Mouse (Mus musculus): ENCODE results near the gene Olfr893. TPM values are rescaled to one million over a fixed set of nuclear protein-coding genes. Genes with fewer than 3 reads are reported as not detected.
"Not testable (repeated sequence)": the region's sequence is repeated elsewhere in the genome, so short reads cannot be mapped to it uniquely, and the experiment has no call there.

The Olfr893 gene
- polyA plus RNA-seq (2015; fragmentation: Nextera tagmentation; extraction: Ambion mirVana): not detected in 2 replicates

GRCm38 (mm10) chr9:38208065-38208464, at the start of gene Olfr893:
Gene Olfr893 (plus strand): TSS chr9:38208365.
- Histone ChIP-seq H3K9ac (replicated peaks; ENCODE audit: low read depth) (no peak within 1 kb of the TSS), H3K36me3 (ENCODE audit: insufficient read depth, low read length) (no peaks in the 10 kb centered on the region), H3K4me1 (ENCODE audit: insufficient read depth, low read depth, low read length) (no peaks in the 10 kb centered on the region), H3K27ac (ENCODE audit: low read length) (no peak within 1 kb of the TSS), H3K9me3 (ENCODE audit: low read length) (no peaks in the 10 kb centered on the region), H3K4me3 (ENCODE audit: low read depth, low read length) (no peak within 1 kb of the TSS), H3K4me2 (replicated peaks; ENCODE audit: low read depth, low read length) (no peak within 1 kb of the TSS), H3K27me3 (replicated peaks; ENCODE audit: insufficient read depth, low read length) (no peaks in the 10 kb centered on the region)
- 81% methylated on average over 3 of the region's 3 CpGs for WGBS
- ATAC-seq (no peak), DNase-seq (ENCODE audit: low spot score) (no peak)
- TF ChIP-seq CTCF (IDR thresholded peaks at IDR 0.05): no peak
- TF ChIP-seq EP300 (IDR thresholded peaks at IDR 0.05): no peak

GRCm38 (mm10) chr9:38168341-38168740, 39.8 kb upstream of the Olfr893 start:
- H3K36me3 ChIP-seq (ENCODE audit: insufficient read depth, low read length); H3K4me2 ChIP-seq (replicated peaks; ENCODE audit: low read depth, low read length); H3K27ac ChIP-seq (ENCODE audit: low read length); H3K4me1 ChIP-seq (ENCODE audit: insufficient read depth, low read depth, low read length); DNase-seq (ENCODE audit: low spot score); H3K27me3 ChIP-seq (replicated peaks; ENCODE audit: insufficient read depth, low read length); H3K4me3 ChIP-seq (ENCODE audit: low read depth, low read length); H3K9me3 ChIP-seq (ENCODE audit: low read length); ATAC-seq; H3K9ac ChIP-seq (replicated peaks; ENCODE audit: low read depth): not testable (repeated sequence)
- WGBS: 43% methylated on average over 2 of the region's 2 CpGs

GRCm38 (mm10) chr9:38180721-38181120, 27.4 kb upstream of the Olfr893 start, which contains the start of gene Olfr891:
Gene Olfr891 (minus strand): TSS chr9:38180821.
- Histone ChIP-seq H3K4me1 (ENCODE audit: insufficient read depth, low read depth, low read length) (no peaks in the 10 kb centered on the region), H3K9me3 (ENCODE audit: low read length) (no peaks in the 10 kb centered on the region), H3K36me3 (ENCODE audit: insufficient read depth, low read length) (no peaks in the 10 kb centered on the region), H3K9ac (replicated peaks; ENCODE audit: low read depth) (no peak within 1 kb of the TSS), H3K4me3 (ENCODE audit: low read depth, low read length) (no peak within 1 kb of the TSS), H3K27me3 (replicated peaks; ENCODE audit: insufficient read depth, low read length) (no peaks in the 10 kb centered on the region), H3K4me2 (replicated peaks; ENCODE audit: low read depth, low read length) (no peak within 1 kb of the TSS), H3K27ac (ENCODE audit: low read length) (no peak within 1 kb of the TSS)
- WGBS: 70% methylated on average over 1 of the region's 1 CpGs
- ATAC-seq: no peak
- TF ChIP-seq CTCF (IDR thresholded peaks at IDR 0.05) (no peak), EP300 (IDR thresholded peaks at IDR 0.05) (no peak)
- no peak for DNase-seq (ENCODE audit: low spot score)

GRCm38 (mm10) chr9:38217755-38218154, 9.6 kb downstream of the Olfr893 start, which contains the start of gene Olfr894:
Gene Olfr894 (plus strand): TSS chr9:38218055.
- Histone ChIP-seq H3K9ac (replicated peaks; ENCODE audit: low read depth) (no peak within 1 kb of the TSS), H3K4me1 (ENCODE audit: insufficient read depth, low read depth, low read length) (no peaks in the 10 kb centered on the region), H3K27ac (ENCODE audit: low read length) (no peak within 1 kb of the TSS), H3K4me3 (ENCODE audit: low read depth, low read length) (no peak within 1 kb of the TSS), H3K9me3 (ENCODE audit: low read length) (no peaks in the 10 kb centered on the region), H3K36me3 (ENCODE audit: insufficient read depth, low read length) (no peaks in the 10 kb centered on the region), H3K4me2 (replicated peaks; ENCODE audit: low read depth, low read length) (no peak within 1 kb of the TSS), H3K27me3 (replicated peaks; ENCODE audit: insufficient read depth, low read length) (no peaks in the 10 kb centered on the region)
- ATAC-seq (no peak), DNase-seq (ENCODE audit: low spot score) (no peak)
- TF ChIP-seq CTCF (IDR thresholded peaks at IDR 0.05) (no peak), EP300 (IDR thresholded peaks at IDR 0.05) (no peak)

- no peak for DNase-seq (ENCODE audit: low spot score)
- Histone ChIP-seq H3K27ac (ENCODE audit: low read length) (no peak within 1 kb of the TSS), H3K27me3 (replicated peaks; ENCODE audit: insufficient read depth, low read length) (no peaks in the 10 kb centered on the region), H3K36me3 (ENCODE audit: insufficient read depth, low read length) (no peaks in the 10 kb centered on the region), H3K4me2 (replicated peaks; ENCODE audit: low read depth, low read length) (no peak within 1 kb of the TSS), H3K9me3 (ENCODE audit: low read length) (no peaks in the 10 kb centered on the region), H3K9ac (replicated peaks; ENCODE audit: low read depth) (no peak within 1 kb of the TSS), H3K4me3 (ENCODE audit: low read depth, low read length) (no peak within 1 kb of the TSS), H3K4me1 (ENCODE audit: insufficient read depth, low read depth, low read length) (no peaks in the 10 kb centered on the region)
- no peak for ATAC-seq
- TF ChIP-seq EP300 (IDR thresholded peaks at IDR 0.05): no peak
- TF ChIP-seq CTCF (IDR thresholded peaks at IDR 0.05): no peak
These were observed 44.3 kb downstream of the Olfr893 start, which contains the start of gene Olfr143 for GRCm38 (mm10) chr9:38252474-38252873. Gene Olfr143 (plus strand): TSS chr9:38252774.

Other genes with a start within 250 kb of the Olfr893 start
- not detected in 2 replicates for gene Olfr881, start 216.5 kb upstream of the Olfr893 start, polyA plus RNA-seq (2015; fragmentation: Nextera tagmentation; extraction: Ambion mirVana)
- gene Olfr883, start 182.6 kb upstream of the Olfr893 start, polyA plus RNA-seq (2015; fragmentation: Nextera tagmentation; extraction: Ambion mirVana): not detected in 2 replicates
- not detected in 2 replicates for gene Olfr884, start 161.8 kb upstream of the Olfr893 start, polyA plus RNA-seq (2015; fragmentation: Nextera tagmentation; extraction: Ambion mirVana)
- gene Olfr885, start 147.0 kb upstream of the Olfr893 start, polyA plus RNA-seq (2015; fragmentation: Nextera tagmentation; extraction: Ambion mirVana): not detected in 2 replicates
- gene Olfr887, start 124.3 kb upstream of the Olfr893 start, polyA plus RNA-seq (2015; fragmentation: Nextera tagmentation; extraction: Ambion mirVana): not detected in 2 replicates
- not detected in 2 replicates for gene Olfr888, start 100.2 kb upstream of the Olfr893 start, polyA plus RNA-seq (2015; fragmentation: Nextera tagmentation; extraction: Ambion mirVana)
- gene Olfr889, start 93.2 kb upstream of the Olfr893 start, polyA plus RNA-seq (2015; fragmentation: Nextera tagmentation; extraction: Ambion mirVana): 0.02 and 0.04 TPM in 2 replicates
- gene Olfr890, start 65.8 kb upstream of the Olfr893 start, polyA plus RNA-seq (2015; fragmentation: Nextera tagmentation; extraction: Ambion mirVana): not detected in 2 replicates
- gene Olfr891, start 27.5 kb upstream of the Olfr893 start, polyA plus RNA-seq (2015; fragmentation: Nextera tagmentation; extraction: Ambion mirVana): not detected in 2 replicates
- gene Olfr894, start 9.7 kb downstream of the Olfr893 start, polyA plus RNA-seq (2015; fragmentation: Nextera tagmentation; extraction: Ambion mirVana): not detected in 2 replicates
- gene Olfr143, start 44.4 kb downstream of the Olfr893 start, polyA plus RNA-seq (2015; fragmentation: Nextera tagmentation; extraction: Ambion mirVana): not detected in 2 replicates
- not detected in 2 replicates for gene Olfr895, start 59.5 kb downstream of the Olfr893 start, polyA plus RNA-seq (2015; fragmentation: Nextera tagmentation; extraction: Ambion mirVana)
- not detected in 2 replicates for gene Olfr896-ps1, start 82.7 kb downstream of the Olfr893 start, polyA plus RNA-seq (2015; fragmentation: Nextera tagmentation; extraction: Ambion mirVana)
- not detected in 2 replicates for gene Olfr25, start 120.7 kb downstream of the Olfr893 start, polyA plus RNA-seq (2015; fragmentation: Nextera tagmentation; extraction: Ambion mirVana)
- not detected in 2 replicates for gene Olfr898, start 140.0 kb downstream of the Olfr893 start, polyA plus RNA-seq (2015; fragmentation: Nextera tagmentation; extraction: Ambion mirVana)
- not detected in 2 replicates for gene Olfr250, start 158.5 kb downstream of the Olfr893 start, polyA plus RNA-seq (2015; fragmentation: Nextera tagmentation; extraction: Ambion mirVana)
- not detected in 2 replicates for gene Olfr251, start 168.7 kb downstream of the Olfr893 start, polyA plus RNA-seq (2015; fragmentation: Nextera tagmentation; extraction: Ambion mirVana)
- gene Olfr147, start 193.3 kb downstream of the Olfr893 start, polyA plus RNA-seq (2015; fragmentation: Nextera tagmentation; extraction: Ambion mirVana): not detected in 2 replicates
- not detected in 2 replicates for gene Olfr901, start 221.1 kb downstream of the Olfr893 start, polyA plus RNA-seq (2015; fragmentation: Nextera tagmentation; extraction: Ambion mirVana)
- gene Olfr902, start 239.3 kb downstream of the Olfr893 start, polyA plus RNA-seq (2015; fragmentation: Nextera tagmentation; extraction: Ambion mirVana): not detected in 2 replicates